Mouse (Mus musculus): Measurements from ENCODE around the gene Shisa8. TPM values are rescaled to one million over a fixed set of nuclear protein-coding genes. Genes with fewer than 3 reads are reported as not detected.

Shisa8 gene
- total RNA-seq, 2 experiments from 2014 or later: 0.72 to 0.76 TPM

DNA sequence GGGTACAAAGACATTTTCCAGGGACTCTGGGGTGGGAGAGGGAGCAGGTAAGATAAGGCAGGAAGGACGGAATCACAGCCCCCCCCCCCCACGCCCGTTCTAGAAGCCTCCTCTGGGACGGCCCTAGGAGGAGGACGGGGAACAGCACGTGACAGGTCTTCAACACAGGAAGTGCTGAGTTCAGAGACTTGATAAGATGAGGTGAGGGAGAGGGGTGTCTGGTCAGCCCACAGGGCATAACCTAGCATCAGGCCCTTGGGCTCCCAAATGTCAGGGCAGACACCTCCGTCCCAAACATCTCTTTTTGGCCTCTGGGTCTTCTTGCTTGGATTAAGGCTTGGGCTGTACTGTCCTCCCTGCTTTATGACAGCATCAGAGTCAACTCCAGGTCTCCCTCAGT lies 10.6 kb upstream of the Shisa8 start:
- no peak for DNase-seq

DNA sequence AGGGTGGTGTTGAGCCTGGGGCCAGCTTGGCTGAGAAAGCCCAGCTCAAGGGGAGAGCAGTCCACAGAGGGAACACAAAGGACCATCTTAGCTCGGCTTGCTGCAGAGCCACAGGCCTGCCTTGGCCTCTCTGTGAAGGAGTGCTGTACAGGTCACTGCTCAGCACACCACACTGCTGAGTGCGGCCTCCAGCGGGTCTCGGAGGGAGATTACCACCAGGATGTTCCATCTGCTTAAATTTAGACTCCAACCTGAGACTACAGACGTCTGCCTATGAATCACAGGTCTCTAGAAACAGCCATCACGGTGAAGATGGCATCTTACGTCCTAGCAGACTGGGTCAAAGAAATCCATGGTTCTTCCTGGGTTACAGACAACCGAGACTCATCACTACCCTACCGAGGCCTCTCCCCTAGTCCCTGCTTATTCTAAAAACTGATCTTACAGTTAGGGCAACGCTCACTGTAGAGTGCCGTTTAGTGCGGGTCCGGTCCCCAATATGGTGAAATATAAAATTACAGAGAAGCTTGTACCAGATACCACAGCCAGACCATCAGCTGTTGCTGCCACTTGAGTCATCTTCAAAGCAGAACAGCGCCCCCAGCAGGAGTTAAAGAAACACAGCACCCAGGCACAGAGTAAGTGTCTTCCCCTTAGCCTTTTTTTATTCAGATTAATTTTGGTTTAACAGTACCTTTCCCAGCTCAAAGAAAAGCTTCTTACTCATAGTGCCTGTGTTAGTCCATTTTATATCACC lies 8.7 kb upstream of the Shisa8 start:
- no peak for DNase-seq

DNA sequence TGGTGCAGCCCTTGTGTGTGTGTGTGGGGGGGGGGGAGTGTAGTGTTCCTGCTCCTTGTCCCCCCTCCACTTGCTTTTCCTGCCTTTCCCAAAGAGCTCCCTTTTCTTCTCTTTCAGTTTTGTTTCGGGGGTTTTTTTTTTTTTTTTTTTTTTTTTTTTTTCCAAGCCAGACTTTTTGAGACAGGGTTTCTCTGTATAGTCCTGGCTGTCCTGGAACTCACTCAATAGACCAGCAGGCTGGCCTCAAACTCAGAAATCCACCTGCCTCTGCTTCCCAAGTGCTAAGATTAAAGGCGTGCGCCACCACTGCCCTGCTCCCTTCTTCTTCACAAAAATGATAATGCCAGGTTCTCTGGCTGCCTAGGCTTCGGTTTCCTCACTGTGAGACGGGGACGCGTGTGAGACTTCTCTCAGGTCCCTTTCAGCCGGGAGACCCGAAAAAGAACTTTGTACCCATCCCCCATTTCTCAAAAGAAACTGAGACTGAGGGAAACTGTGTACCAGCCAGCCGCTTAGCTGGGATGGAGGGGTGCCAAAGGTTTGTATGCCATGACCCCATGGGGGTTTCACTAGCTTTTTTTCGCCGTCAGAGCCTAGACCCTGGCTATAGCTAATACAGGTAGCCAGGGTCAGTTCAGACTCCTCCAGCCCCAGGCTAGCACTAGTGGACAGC lies 7.5 kb upstream of the Shisa8 start:
- DNase-seq: no peak

DNA sequence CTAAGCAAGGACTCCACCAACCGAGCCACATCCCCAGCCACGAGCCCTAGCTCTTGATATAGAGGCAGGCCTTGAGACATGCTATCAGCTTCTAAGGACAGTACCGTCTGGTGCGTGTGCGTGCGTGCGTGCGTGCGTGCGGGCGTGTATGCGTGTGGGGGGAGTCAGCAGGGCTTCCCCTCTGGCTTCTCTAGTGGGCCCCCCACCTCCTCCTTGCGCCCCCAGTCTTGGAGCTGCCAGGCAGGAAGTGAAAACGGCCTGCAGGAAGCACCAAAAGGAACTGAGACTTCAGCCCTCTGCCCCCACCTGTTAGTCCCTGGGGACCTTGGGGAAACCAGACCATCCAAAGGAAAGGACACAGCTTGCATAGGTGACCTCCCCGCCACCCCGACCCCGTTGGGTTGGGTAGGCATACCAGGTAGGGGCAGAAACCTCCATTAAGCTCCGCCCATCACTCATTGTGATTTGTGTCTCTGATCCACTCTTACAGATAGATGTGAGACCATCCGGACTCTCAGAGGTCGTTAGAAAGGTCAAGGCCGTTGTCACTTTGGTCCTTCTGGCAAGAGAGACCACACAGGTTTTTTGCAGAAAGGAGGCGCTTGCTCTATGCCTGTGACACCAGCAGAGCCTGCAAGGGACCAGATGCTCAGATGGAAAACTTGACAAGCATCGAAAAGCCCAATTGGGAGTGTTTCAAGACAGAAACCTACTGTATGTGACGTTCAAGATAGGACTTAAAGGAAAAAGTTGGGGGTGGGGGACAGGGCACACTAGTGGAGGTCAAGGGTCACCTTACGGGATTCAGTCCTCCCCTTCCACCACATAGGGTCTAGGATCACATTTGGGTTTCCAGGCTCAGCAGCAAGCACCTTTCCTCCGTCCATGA lies 6.4 kb upstream of the Shisa8 start:
- no peak for DNase-seq

DNA sequence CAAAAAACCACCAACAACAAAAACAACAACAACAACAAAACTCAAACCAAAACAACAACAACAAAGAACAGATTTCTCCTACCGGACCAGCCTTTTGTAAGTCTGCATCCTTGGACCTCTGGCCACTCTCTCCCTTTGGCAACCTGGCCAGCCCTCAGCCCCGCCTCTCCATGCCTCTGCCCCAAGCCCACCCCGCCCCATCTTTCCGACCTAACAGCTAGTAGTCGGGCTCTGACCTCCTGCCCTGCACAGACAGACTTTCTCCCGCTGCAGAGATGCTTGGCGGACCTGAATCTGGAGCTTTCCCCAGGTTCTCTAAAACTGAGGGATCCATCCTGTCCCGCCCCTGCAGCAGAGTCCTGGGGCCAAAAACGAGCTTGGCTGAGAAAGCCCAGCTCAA lies 5.4 kb upstream of the Shisa8 start:
- DNase-seq: no peak

DNA sequence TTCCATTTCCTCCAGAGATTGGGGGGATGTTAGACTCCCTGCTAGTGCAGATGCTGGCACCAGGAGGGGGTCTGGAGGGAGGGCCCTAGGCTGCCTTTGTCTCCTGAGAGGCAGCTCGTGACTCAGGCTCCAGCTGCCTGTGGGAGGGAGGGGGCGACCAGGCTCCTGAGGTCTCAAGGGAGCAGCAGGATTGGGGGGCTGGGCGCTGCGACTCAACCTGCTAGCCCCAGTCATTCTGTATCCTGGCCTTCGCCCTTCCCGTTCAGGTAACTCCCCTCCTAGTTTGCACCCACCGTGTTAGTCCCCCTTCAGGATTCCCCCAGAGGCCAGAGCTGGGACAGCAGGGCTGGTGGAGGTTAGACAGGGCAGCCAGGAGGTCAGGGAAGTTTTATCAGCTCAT lies 4.4 kb upstream of the Shisa8 start:
- DNase-seq: no peak

DNA sequence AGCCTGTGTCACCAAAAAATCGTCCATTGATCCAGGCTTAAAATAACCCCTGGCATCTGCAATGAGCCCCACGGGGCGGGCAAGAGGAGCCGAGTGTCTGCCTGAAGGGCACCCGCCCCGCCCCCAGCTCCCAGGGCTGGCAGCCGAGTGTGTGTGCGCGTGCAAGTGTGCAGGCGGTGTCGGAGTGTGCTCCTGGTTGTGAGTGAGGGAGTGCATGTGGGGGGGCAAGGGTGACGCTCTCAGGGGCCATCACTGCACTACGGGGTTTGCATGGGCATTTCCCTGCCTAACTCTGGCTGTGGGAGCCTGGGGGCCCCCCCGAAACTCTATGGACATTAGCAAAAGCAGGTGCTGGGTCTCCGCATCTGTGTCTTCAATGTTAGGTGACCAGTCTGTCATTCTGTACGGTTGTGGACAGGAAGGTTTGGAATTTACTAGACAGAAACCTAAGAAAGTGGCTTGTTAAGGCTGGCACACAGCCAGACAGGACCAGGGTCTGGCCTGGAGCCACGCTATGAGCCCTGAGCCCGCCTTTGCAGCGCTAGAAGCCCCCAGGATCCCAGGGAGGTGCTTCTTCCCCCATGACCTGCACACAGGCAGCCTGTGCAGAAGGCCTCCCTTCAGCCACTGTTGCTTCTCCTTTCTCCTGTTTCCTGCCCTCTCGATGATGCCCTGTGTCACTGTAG lies 3.7 kb upstream of the Shisa8 start:
- no peak for DNase-seq

DNA sequence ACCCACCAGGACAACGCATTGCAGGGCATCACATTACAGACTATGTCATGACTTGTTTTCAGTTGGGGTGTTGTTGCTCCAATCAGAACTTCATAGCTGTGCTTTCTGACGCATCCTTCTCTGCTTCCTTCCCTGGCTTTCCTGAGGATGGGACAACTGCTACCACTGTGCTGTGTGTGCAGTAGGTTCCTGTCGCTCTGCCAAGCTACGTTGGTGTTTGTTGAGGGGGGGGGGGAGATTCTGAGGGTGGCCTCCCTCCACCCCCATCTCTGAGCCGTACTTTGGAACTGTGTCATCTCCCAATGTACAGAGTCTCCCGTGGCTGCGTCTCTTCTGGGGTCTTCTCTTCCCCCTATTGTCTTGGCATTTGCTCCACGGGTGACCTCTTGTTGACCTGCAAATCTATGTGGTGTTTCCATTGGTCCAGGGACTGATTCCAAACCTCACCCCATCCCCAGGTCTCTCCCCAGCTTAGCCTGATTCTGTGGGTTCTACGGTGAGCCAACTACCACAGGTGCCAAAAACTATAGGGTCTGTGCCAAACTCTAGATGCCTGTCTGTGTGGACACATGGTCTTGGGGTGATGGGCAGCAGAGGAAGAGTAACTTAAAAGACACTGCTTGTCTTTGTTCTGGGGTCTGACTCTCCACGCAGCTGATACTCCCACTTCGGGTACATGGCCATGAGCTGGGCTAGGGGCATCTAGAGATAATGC lies 2.9 kb upstream of the Shisa8 start:
- DNase-seq: no peak

DNA sequence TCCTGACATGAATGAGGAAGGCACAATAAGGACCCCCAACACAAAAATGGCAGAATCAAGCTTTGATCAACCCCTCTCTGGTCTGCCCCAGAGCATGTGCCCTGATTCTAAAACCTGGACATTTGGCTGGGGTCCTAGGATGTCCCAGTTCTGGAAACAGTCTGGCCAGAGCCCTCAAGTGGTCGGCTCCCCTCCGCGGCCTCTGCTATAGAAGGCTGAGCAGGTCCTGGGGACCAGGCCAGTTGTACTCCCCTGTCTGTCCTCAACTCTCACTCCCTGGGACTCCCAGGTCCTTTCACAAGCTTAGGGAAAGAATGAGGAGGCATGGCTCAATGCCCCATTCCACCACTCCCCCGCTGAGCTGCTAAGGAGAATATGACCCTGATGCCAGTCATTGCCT lies 607 bp upstream of the Shisa8 start:
- no peak for DNase-seq

DNA sequence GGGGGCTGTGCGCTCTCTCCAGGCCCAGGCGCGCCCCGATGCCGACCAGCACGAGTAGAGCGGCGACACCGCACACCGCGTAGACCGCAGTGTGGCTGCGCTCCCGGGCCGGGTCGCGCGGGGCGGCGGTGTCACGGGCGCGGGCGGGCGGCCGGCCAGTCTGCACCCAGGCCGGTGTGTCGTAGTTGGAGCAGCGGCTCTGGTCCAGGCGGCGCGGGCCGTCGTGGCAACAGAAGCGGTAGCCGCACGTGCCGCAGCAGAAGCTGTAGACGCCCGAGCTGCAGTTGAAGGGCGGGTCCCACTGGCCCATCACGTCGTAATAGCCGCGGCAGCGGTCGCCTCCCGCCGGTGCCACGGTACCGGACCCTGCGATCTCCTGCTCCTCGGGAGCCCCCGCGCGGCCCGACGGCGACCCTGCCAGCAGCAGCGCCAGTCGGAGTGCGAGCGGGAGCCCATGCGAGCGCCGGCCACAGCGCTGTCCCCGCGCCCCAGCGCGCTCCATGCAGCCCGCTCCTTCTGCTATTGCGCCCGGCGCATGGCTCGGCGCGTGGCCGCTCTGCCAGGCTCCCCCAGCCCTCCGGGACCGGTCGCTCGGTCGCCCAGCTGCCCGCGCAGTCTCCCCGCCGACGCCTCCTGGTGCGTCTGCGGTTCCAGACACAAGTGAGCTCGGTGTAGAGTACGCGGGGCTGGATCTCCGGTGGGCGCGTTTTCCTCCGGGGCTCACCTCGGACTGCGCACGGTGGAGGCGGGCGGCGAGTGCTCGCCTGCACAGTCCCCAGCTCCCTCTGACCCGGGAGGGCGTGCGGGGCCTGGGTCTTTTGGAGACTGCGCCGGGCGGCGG lies 484 bp downstream of the Shisa8 start:
- DNase-seq: no peak

DNA sequence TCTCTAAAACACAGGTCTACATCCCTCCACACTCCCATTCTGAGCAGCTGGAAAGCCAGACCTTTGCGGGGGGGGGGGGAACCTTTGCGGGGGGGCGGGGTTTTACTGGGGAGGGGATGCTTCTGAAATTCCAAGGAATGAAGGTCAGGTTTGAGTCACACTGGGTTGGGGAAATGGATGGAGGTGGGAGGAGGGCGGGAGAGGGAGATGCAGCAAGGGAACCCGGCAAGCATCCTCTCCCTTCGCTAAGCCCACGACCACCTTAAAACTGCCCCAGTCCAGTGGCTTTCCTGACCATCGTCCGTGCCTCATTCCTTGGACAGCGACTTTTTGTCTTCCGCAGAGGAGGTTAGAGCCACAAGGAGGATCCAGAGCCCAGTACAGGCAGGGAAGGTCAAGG lies 1.3 kb downstream of the Shisa8 start:
- DNase-seq: no peak

DNA sequence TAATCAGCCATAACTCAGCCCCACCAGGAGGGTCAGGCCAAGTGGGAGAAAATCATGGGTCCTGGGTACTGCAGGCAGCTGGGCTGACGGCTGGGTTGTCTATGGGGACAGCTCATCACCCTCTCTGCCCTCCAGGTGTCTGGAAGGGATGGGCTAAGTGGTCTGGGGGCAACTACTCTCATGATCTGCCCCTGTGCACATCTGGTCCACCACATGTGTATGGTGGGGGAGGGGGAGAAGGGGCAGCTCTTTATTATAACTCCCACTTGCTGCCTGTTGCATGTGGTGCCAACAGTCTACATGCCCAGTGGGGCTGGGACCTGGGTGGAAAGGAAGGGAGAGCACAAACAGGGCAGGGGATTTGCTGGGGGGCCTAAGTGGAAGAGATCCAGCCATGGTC lies 1.8 kb downstream of the Shisa8 start:
- no peak for DNase-seq

DNA sequence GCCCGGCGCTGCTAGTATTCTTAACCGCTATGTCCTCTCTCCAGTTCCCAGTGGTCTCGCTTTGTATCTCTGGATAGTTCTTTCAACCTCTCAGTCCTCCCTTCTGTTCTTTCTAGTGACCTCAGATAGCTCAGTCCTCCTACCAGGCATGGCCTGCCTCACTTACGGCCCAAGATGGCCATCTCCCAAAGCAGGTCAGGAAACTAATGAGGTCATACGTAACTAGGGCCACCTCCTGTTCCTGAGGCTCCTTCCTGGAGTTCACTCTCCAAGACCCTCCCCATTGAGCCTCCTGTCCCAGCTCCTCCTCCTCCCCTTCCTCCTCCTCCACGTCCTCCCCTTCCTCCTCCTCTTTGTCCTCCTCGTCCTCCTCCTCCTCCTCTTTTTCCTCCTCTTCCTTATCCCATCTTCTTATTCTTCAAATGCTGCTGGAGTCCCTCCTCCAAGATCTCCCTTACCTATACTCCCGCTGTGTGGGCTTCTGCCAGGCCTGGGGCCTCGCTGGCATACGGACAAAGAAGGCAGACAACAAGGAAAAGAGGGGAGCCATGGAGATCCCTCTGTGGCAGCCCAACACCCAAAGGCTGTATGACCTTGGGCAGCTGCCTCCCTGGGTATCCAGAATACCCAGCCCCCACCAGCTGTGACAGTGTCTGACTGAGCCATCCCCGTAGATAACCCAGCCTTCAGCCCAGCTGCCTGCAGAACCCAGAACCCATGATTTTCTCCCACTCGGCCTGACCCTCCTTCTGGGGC lies 3.1 kb downstream of the Shisa8 start:
- no peak for DNase-seq

DNA sequence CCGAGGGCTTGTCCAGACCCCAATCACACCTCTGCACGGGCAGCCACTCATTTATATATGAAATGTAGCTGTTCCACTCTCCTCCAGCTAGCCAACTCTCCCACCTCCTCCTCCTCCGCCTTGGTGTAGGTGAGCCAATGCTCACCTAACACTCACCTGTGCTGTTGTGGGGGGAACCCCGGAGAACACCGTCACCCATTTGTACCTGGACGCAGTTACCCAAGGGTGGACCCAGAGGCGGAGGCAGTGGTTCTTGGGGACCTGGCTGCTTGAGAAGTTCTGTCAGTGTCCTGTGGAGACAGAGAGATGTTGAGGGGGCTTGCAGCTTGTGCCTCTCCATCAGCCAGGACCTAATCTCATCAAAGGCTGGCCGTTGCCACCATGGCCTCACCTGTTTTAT lies 4.3 kb downstream of the Shisa8 start:
- DNase-seq: no peak

DNA sequence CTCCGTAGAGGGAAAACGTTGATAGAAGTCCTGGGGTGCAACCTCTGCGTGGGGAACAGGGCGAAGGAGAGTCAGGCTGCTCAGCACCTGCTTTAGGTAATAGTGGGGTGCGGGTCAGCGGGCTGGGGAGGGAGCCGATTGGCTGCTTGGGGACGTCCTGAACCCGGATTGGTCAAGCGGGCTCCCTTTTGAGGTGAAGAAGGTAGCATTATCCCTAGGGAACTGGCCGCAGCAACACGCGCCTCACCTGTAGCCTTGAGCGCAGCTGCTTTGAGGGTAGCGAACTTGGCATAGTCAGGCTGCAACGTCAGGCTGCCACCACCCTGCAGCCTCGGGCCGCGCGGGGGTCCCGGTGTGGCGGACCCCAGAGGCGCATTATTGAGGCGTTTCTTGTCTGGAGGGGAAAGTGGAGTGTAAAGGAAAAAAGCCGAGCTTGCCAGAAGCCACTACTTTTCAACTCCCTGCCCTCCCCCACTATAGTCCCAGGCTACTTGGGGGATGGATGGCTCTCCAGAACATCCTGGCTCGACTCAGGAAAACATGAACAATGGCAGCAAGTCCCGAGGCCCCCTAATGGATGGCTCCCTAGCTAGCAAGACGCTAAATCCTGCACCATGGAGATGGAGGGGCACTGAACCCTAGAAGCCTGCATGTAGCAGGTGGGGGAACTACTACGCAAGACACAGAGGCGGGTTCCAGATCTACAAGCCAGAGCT lies 5.0 kb downstream of the Shisa8 start:
- no peak for DNase-seq

DNA sequence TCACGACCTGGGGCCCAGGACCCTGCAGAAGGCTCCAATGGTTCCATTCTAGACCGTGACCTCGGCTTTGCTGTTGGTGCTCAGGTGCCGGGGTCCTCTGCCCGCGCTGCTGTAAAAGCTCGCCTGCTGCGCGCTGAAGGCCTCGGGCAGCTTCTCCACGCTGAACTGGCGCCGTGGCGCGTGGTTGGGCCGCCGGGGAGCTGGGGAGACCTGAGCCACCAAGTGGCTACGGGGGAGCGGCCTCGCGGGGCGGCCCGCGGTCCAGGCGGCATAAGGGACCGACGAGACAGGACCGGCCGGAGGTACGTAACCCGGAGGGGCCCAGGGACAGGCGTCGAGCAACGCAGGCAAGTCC lies 5.5 kb downstream of the Shisa8 start:
- DNase-seq: no peak

DNA sequence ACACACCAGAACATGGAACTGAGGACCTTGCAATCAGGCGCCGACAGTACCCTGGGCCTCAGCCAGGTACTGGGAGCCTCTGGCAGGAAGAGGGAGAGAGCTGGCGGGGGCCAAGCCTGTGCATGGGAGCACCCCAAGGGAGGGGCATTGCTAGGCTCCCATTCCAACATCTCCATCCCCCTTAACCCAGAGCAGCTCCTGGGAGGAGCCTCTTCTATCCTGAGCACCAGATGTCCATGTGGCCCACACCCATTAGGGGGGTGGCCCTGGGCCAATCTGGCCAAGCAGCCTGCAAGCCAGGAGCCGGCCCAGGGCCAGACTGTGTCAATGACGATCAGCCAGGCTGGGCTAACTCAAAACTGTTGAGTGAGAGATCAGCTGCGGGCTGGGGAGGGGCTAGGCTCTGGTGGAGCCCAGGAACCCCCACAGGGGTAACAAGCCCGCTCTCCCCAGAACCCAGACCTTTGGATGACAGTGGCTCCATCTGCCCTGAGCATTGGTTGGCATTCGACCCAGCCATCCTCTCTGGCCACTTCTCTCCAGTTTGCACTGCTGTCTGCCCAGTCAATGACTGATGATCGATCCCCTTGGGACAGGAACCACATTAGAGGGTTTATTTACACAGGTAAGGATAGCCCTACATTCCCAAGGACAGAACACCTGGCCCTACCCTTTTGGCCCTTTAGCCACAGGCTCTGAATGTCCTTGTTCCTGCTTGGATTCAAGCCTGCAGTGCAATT lies 6.1 kb downstream of the Shisa8 start:
- DNase-seq: peak; percentile 55 to 56

DNA sequence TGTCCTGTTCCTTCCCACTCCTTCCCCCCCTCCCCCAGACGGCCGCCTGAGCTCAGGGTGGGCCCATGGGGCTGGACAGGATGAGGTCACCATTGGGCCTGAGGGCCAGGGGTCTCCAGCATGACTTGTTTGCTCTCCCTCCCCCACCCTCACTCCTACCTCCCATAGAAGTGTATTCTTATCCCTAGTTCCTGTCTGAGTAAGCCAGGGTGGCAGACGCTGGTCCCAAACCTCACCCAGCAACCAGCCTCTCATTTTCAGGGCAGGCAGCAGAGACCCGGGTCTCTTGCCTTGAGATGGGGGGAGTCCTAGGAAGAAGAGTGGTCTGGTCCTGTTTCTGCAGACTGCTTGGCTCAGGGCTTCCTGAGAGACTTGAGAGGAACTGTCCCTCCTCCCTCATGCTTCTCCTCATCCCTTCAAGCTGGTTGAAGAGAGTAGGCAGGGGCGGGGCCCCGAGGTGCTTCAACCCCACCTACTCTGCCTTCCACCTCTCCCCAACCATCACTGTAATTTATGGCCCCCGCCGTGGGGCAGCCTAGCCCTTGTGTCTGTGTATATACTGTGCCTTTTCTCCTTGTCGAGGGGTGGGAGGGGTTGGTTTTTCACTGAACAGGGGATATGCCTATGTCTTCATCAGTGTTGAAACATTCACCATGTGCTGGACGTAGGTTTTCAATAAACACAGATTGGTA lies 7.8 kb downstream of the Shisa8 start:
- DNase-seq: no peak
